Mouse (Mus musculus) lung, postnatal 0 days (tissue): Measurements from ENCODE around the gene Fscn2.

ENCODE experiments used
- CTCF ChIP-seq: IDR thresholded peaks from 2 replicates; pipeline ENCODE4 v1.5.1; 2016; ENCODE audit warnings: antibody characterized with exemption, mild to moderate bottlenecking
- EP300 ChIP-seq: IDR thresholded peaks from 2 replicates; pipeline ENCODE4 v1.6.1; 2016; ENCODE audit warnings: antibody characterized with exemption, mild to moderate bottlenecking, control low read depth

- TF ChIP-seq CTCF = no peak
- no peak for TF ChIP-seq EP300
Observed at GRCm38 (mm10) chr11:120348684-120349370, 12.5 kb upstream of the Fscn2 start.
